Mouse (Mus musculus) CH12.LX (cell line): ENCODE measurements around the gene Cst7. TPM values are rescaled to one million over a fixed set of nuclear protein-coding genes. Genes with fewer than 3 reads are reported as not detected.

Experiments
- polyA plus RNA-seq: library from polyadenylated mRNA; unstranded; fragments of >175 nt; gene quantifications from 2 replicates; pipeline ENCODE4 v1.2.1, GENCODE M21; 2012; ENCODE audit warnings: low read depth; ENCODE audit not compliant: insufficient read length
- total RNA-seq, 2 experiments: library from RNA; depleted of rRNA; stranded (reverse); fragments of 300-350 nt in 1 of 2; fragments of >200 nt in 1 of 2; gene quantifications; 2 replicates each; pipeline ENCODE4 v1.2.3; 2012 to 2014

Gene Cst7
- total and polyA plus RNA-seq, 3 experiments, result 12.8 to 48.8 (median 31.7) TPM

Other genes with a start within 250 kb of the Cst7 start
- gene Gm10130, start 246.7 kb upstream of the Cst7 start, total RNA-seq (2012; rRNA removed), result 1.8 and 3.1 TPM in 2 replicates
- gene Gm10130, start 246.7 kb upstream of the Cst7 start, total RNA-seq (2014; rRNA removed), result not detected in 2 replicates
- gene Gm10130, start 246.7 kb upstream of the Cst7 start, polyA plus RNA-seq, result 9.8 and 13.3 TPM in 2 replicates
- gene 3300002I08Rik, start 207.7 kb upstream of the Cst7 start, total RNA-seq (2012; rRNA removed), result 4.7 TPM in 2 replicates
- gene 3300002I08Rik, start 207.7 kb upstream of the Cst7 start, total RNA-seq (2014; rRNA removed), result 3.2 and 4.5 TPM in 2 replicates
- 1.1 and 1.6 TPM in 2 replicates for gene 3300002I08Rik, start 207.7 kb upstream of the Cst7 start, polyA plus RNA-seq
- gene Zfp442, start 118.9 kb upstream of the Cst7 start, total RNA-seq (2012; rRNA removed), result 2.0 and 2.6 TPM in 2 replicates
- gene Zfp442, start 118.9 kb upstream of the Cst7 start, total RNA-seq (2014; rRNA removed), result 2.6 and 3.4 TPM in 2 replicates
- 1.7 and 2.5 TPM in 2 replicates for gene Zfp442, start 118.9 kb upstream of the Cst7 start, polyA plus RNA-seq
- gene Zfp345, start 85.3 kb upstream of the Cst7 start, total RNA-seq (2012; rRNA removed), result 4.5 and 6.6 TPM in 2 replicates
- gene Zfp345, start 85.3 kb upstream of the Cst7 start, total RNA-seq (2014; rRNA removed), result 15.0 and 16.6 TPM in 2 replicates
- gene Zfp345, start 85.3 kb upstream of the Cst7 start, polyA plus RNA-seq, result 6.0 and 6.3 TPM in 2 replicates
- 24.5 and 29.0 TPM in 2 replicates for gene Apmap, start 38.2 kb downstream of the Cst7 start, total RNA-seq (2012; rRNA removed)
- gene Apmap, start 38.2 kb downstream of the Cst7 start, total RNA-seq (2014; rRNA removed), result 35.6 and 39.3 TPM in 2 replicates
- gene Apmap, start 38.2 kb downstream of the Cst7 start, polyA plus RNA-seq, result 25.8 and 29.3 TPM in 2 replicates
- gene Acss1, start 98.1 kb downstream of the Cst7 start, total RNA-seq (2012; rRNA removed), result 1.7 and 1.9 TPM in 2 replicates
- gene Acss1, start 98.1 kb downstream of the Cst7 start, total RNA-seq (2014; rRNA removed), result 0.35 and 0.39 TPM in 2 replicates
- 0.44 and 0.76 TPM in 2 replicates for gene Acss1, start 98.1 kb downstream of the Cst7 start, polyA plus RNA-seq
- not detected in 2 replicates for gene Vsx1, start 118.9 kb downstream of the Cst7 start, total RNA-seq (2012; rRNA removed)
- not detected in 2 replicates for gene Vsx1, start 118.9 kb downstream of the Cst7 start, total RNA-seq (2014; rRNA removed)
- not detected in 2 replicates for gene Vsx1, start 118.9 kb downstream of the Cst7 start, polyA plus RNA-seq
- 35.5 and 36.4 TPM in 2 replicates for gene Entpd6, start 178.6 kb downstream of the Cst7 start, total RNA-seq (2012; rRNA removed)
- gene Entpd6, start 178.6 kb downstream of the Cst7 start, total RNA-seq (2014; rRNA removed), result 30.6 and 33.5 TPM in 2 replicates
- gene Entpd6, start 178.6 kb downstream of the Cst7 start, polyA plus RNA-seq, result 44.5 and 45.5 TPM in 2 replicates
- gene Pygb, start 216.3 kb downstream of the Cst7 start, total RNA-seq (2012; rRNA removed), result 47.0 and 47.7 TPM in 2 replicates
- gene Pygb, start 216.3 kb downstream of the Cst7 start, total RNA-seq (2014; rRNA removed), result 36.4 and 39.7 TPM in 2 replicates
- gene Pygb, start 216.3 kb downstream of the Cst7 start, polyA plus RNA-seq, result 42.6 and 43.2 TPM in 2 replicates